Mouse (Mus musculus) intestine, embryonic 14.5 days (tissue): Measurements from ENCODE around the gene 4930415O20Rik. TPM values are rescaled to one million over a fixed set of nuclear protein-coding genes. Genes with fewer than 3 reads are reported as not detected.
"Not testable (repeated sequence)": the region's sequence is repeated elsewhere in the genome, so short reads cannot be mapped to it uniquely, and the experiment has no call there.

Experiments
- ATAC-seq: fragments of 200-750 bp; cut with Nextera tagmentation; replicated peaks from 2 replicates; pipeline ENCODE4 v1.8.0; 2017; ENCODE audit warnings: low read depth, moderate number of reproducible peaks, moderate TSS enrichment, moderate library complexity; ENCODE audit not compliant: low FRiP score, low TSS enrichment
- DNase-seq: peaks from one replicate; pipeline ENCODE4 v3.0.0-alpha.2; 2018; ENCODE audit warnings: low spot score
- H3K27ac ChIP-seq: fragments of 300-500 bp; sonication (generic); 2 replicates; pipeline ENCODE4 v1.5.1; 2014; ENCODE audit warnings: low read depth, mild to moderate bottlenecking, control low read depth
- H3K27me3 ChIP-seq: fragments of 300-500 bp; sonication (generic); replicated peaks from 2 replicates; pipeline ENCODE4 v1.6.1; 2014; ENCODE audit warnings: low read length, control low read depth; ENCODE audit not compliant: control insufficient read depth, insufficient read depth
- H3K36me3 ChIP-seq: fragments of 300-500 bp; sonication (generic); 2 replicates; pipeline ENCODE4 v1.6.1; 2014; ENCODE audit warnings: low read length, control low read depth; ENCODE audit not compliant: control insufficient read depth, insufficient read depth
- H3K4me1 ChIP-seq: fragments of 300-500 bp; sonication (generic); replicated peaks from 2 replicates; pipeline ENCODE4 v1.6.1; 2014; ENCODE audit warnings: low read length, control low read depth, mixed read lengths; ENCODE audit not compliant: control insufficient read depth, insufficient read depth
- H3K4me2 ChIP-seq: fragments of 300-500 bp; sonication (generic); 2 replicates; pipeline ENCODE4 v1.6.1; 2014; ENCODE audit warnings: low read length
- H3K4me3 ChIP-seq: fragments of 300-500 bp; sonication (generic); 2 replicates; pipeline ENCODE4 v1.5.1; 2014; ENCODE audit warnings: low read depth, low read length, control low read depth, mixed read lengths
- H3K9ac ChIP-seq: fragments of 300-500 bp; sonication (generic); 2 replicates; pipeline ENCODE4 v1.6.1; 2014; ENCODE audit warnings: mild to moderate bottlenecking, low read length
- H3K9me3 ChIP-seq: fragments of 300-500 bp; sonication (generic); 2 replicates; pipeline ENCODE4 v1.6.1; 2016; ENCODE audit warnings: low read length, control low read depth; ENCODE audit not compliant: control insufficient read depth
- WGBS: fragments of 180-500 bp; shearing (Covaris S2); extraction: QIAGEN DNeasy Blood & Tissue Kit; methylation state at CpG from one replicate; pipeline ENCODE4 v1.1.7; 2014; 5-methylcytosine and 5-hydroxymethylcytosine counted together
- polyA plus RNA-seq: library from polyadenylated mRNA; unstranded; fragments of >200 nt; fragmentation: Nextera tagmentation; extraction: Ambion mirVana; gene quantifications from 2 replicates; pipeline ENCODE4 v1.2.1, GENCODE M21; 2014

Gene 4930415O20Rik
- polyA plus RNA-seq, 1 experiment from 2014 or later = 0.35 TPM

- DNase-seq (peak; percentile 81), ATAC-seq (peak; percentile 77)
- WGBS = 49% methylated on average over 4 of the region's 5 CpGs
- Histone ChIP-seq H3K4me3 (no peak overlapping the region), H3K27ac (no peak overlapping the region), H3K9me3 (no peaks in the 10 kb centered on the region), H3K4me1 (no peaks in the 10 kb centered on the region), H3K4me2 (no peak overlapping the region), H3K27me3 (no peaks in the 10 kb centered on the region), H3K36me3 (no peaks in the 10 kb centered on the region), H3K9ac (no peak overlapping the region)
Measured at GRCm38 (mm10) chr15:98579795-98580464, 9.1 kb downstream of the 4930415O20Rik start.

GRCm38 (mm10) chr15:98582410-98582809 lies 11.6 kb downstream of the 4930415O20Rik start:
- Histone ChIP-seq H3K4me1 (no peaks in the 10 kb centered on the region), H3K4me2 (no peak overlapping the region), H3K27ac (no peak overlapping the region), H3K9ac (no peak overlapping the region), H3K36me3 (no peaks in the 10 kb centered on the region), H3K27me3 (no peaks in the 10 kb centered on the region), H3K9me3 (no peaks in the 10 kb centered on the region), H3K4me3 (no peak overlapping the region)
- no peak for DNase-seq
- WGBS = 71% methylated on average over 8 of the region's 8 CpGs
- ATAC-seq = no peak

- no peaks in the 10 kb centered on the region for H3K4me1 ChIP-seq
- no peak overlapping the region for H3K27ac ChIP-seq
- no peaks in the 10 kb centered on the region for H3K27me3 ChIP-seq
- 73% methylated on average over 8 of the region's 8 CpGs for WGBS
- no peaks in the 10 kb centered on the region; the same call in 1 of the 2 replicates for H3K36me3 ChIP-seq
- no peak overlapping the region for H3K4me2 ChIP-seq
- no peak for DNase-seq
- no peaks in the 10 kb centered on the region for H3K9me3 ChIP-seq
- H3K4me3 ChIP-seq = no peak overlapping the region
- no peak for ATAC-seq
- H3K9ac ChIP-seq = no peak overlapping the region
Measured at GRCm38 (mm10) chr15:98582996-98583395, 12.2 kb downstream of the 4930415O20Rik start.

GRCm38 (mm10) chr15:98585421-98585820 lies 14.6 kb downstream of the 4930415O20Rik start:
- H3K27ac ChIP-seq = no peak overlapping the region

GRCm38 (mm10) chr15:98586141-98586540 lies 15.3 kb downstream of the 4930415O20Rik start:
- not testable (repeated sequence) for H3K9me3 ChIP-seq, DNase-seq, H3K9ac ChIP-seq, H3K27me3 ChIP-seq, H3K4me2 ChIP-seq, ATAC-seq, H3K4me1 ChIP-seq, H3K4me3 ChIP-seq, H3K27ac ChIP-seq
- H3K36me3 ChIP-seq = peaks cover 19% of the 10 kb centered on the region
- 72% methylated on average over 9 of the region's 9 CpGs for WGBS

More at GRCm38 (mm10) chr15:98585421-98585820, 14.6 kb downstream of the 4930415O20Rik start:
- Histone ChIP-seq H3K4me2 (no peak overlapping the region), H3K9me3 (no peaks in the 10 kb centered on the region), H3K36me3 (peaks cover 12% of the 10 kb centered on the region), H3K9ac (no peak overlapping the region), H3K4me3 (no peak overlapping the region), H3K27me3 (no peaks in the 10 kb centered on the region), H3K4me1 (no peaks in the 10 kb centered on the region)
- no peak for ATAC-seq
- no peak for DNase-seq
- 37% methylated on average over 7 of the region's 7 CpGs for WGBS

GRCm38 (mm10) chr15:98587751-98588150 lies 16.9 kb downstream of the 4930415O20Rik start:
- Histone ChIP-seq H3K9me3 (no peaks in the 10 kb centered on the region), H3K27ac (no peak overlapping the region), H3K4me1 (no peaks in the 10 kb centered on the region), H3K4me2 (no peak overlapping the region), H3K36me3 (peaks cover 35% of the 10 kb centered on the region), H3K27me3 (no peaks in the 10 kb centered on the region), H3K4me3 (no peak overlapping the region), H3K9ac (no peak overlapping the region)
- 88% methylated on average over 11 of the region's 11 CpGs for WGBS
- DNase-seq (no peak), ATAC-seq (no peak)

GRCm38 (mm10) chr15:98589640-98590336 lies 19.0 kb downstream of the 4930415O20Rik start:
- no peaks in the 10 kb centered on the region for H3K27me3 ChIP-seq
- no peak overlapping the region for H3K4me2 ChIP-seq
- WGBS = 67% methylated on average over 7 of the region's 7 CpGs
- no peak overlapping the region for H3K27ac ChIP-seq
- H3K9me3 ChIP-seq = no peaks in the 10 kb centered on the region
- H3K36me3 ChIP-seq = peaks cover 55% of the 10 kb centered on the region
- no peaks in the 10 kb centered on the region for H3K4me1 ChIP-seq
- no peak overlapping the region for H3K9ac ChIP-seq
- H3K4me3 ChIP-seq = no peak overlapping the region
- DNase-seq (no peak), ATAC-seq (no peak)

- Histone ChIP-seq H3K9ac (no peak overlapping the region), H3K4me1 (no peaks in the 10 kb centered on the region), H3K4me3 (no peak overlapping the region), H3K36me3 (peaks cover 71% of the 10 kb centered on the region), H3K27me3 (no peaks in the 10 kb centered on the region), H3K9me3 (no peaks in the 10 kb centered on the region), H3K27ac (no peak overlapping the region), H3K4me2 (no peak overlapping the region)
- DNase-seq = no peak
- ATAC-seq = no peak
- 74% methylated on average over 4 of the region's 4 CpGs for WGBS
Measured at GRCm38 (mm10) chr15:98591396-98591795, 20.6 kb downstream of the 4930415O20Rik start.
